Mouse (Mus musculus) liver, embryonic 18 days (tissue): ENCODE results near the gene Rorb. TPM values are rescaled to one million over a fixed set of nuclear protein-coding genes. Genes with fewer than 3 reads are reported as not detected.

Experiments used
- polyA plus RNA-seq: library from polyadenylated mRNA; depleted of rRNA; stranded (reverse); fragments of >200 nt; gene quantifications from 2 replicates; pipeline ENCODE4 v1.2.3, GENCODE M21; 2012; rRNA removed

The Rorb gene
- under 0.01 TPM in 2 replicates for polyA plus RNA-seq

GRCm38 (mm10) chr19:19110793-19111427, at the start of gene Rorb:
TSS of gene Rorb (minus strand) at chr19:19111196.

